Mouse (Mus musculus): ENCODE measurements around the gene Nt5c2. TPM values are rescaled to one million over a fixed set of nuclear protein-coding genes. Genes with fewer than 3 reads are reported as not detected.

Nt5c2 gene
- polyA plus RNA-seq, 1 experiment from 2014 or later = 76.0 TPM

DNA sequence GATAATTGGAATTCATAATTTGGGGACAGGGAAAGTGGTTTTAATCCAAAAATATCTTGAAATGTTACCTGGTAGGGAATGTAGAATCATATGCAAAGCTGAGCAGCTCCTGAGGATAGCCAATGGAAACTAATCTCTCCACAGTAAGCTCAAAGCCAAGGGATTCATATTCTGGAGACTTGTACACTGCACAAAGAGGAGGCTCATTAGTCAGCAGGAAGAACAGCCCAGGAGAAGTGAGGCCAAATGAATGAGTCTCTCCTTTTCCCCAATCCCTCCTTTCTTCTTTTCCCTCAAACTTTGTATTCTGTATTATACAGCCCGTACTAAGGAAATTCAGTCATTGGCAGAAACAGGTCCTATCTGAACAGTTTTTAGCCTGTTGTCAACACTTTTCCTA, 110.0 kb downstream of the Nt5c2 start:
- Histone ChIP-seq H3K4me1 (peaks cover 14% of the 10 kb centered on the region; the same call in 1 of the 2 replicates), H3K27me3 (no peaks in the 10 kb centered on the region), H3K4me2 (no peak overlapping the region), H3K4me3 (replicated peaks) (no peak overlapping the region), H3K9me3 (no peaks in the 10 kb centered on the region), H3K27ac (no peak overlapping the region), H3K36me3 (replicated peaks) (no peaks in the 10 kb centered on the region; the same call in none of the 2 replicates), H3K9ac (no peak overlapping the region)
- no peak for ATAC-seq (ENCODE audit: low FRiP score)
- 78% methylated on average over 1 of the region's 1 CpGs for WGBS

DNA sequence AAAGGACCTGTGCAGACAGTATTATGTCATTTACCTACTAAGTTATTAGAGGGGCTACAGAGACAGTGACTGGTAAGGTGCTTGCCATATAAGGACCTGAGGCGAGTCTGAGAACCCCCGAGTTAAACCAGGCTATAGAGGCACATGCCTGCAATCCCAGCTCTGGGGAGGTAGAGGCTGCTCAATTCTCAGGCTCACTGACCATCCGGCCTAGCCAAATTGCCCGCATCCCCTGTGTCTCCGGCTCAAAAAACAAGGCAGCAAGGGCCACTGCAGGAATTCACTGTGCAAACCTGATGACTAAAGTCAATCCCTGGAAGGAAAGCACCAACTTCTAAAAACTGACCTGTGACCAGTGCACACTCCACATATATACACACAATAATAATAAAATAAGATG, 111.6 kb downstream of the Nt5c2 start:
- H3K27ac ChIP-seq = no peak overlapping the region
- no peak for ATAC-seq (ENCODE audit: low FRiP score)
- peaks cover 8% of the 10 kb centered on the region for H3K36me3 ChIP-seq (replicated peaks)
- 92% methylated on average over 5 of the region's 5 CpGs for WGBS
- H3K4me2 ChIP-seq = no peak overlapping the region
- H3K27me3 ChIP-seq = no peaks in the 10 kb centered on the region
- no peaks in the 10 kb centered on the region for H3K4me1 ChIP-seq
- H3K9ac ChIP-seq = no peak overlapping the region
- no peak overlapping the region for H3K4me3 ChIP-seq (replicated peaks)
- H3K9me3 ChIP-seq = no peaks in the 10 kb centered on the region

DNA sequence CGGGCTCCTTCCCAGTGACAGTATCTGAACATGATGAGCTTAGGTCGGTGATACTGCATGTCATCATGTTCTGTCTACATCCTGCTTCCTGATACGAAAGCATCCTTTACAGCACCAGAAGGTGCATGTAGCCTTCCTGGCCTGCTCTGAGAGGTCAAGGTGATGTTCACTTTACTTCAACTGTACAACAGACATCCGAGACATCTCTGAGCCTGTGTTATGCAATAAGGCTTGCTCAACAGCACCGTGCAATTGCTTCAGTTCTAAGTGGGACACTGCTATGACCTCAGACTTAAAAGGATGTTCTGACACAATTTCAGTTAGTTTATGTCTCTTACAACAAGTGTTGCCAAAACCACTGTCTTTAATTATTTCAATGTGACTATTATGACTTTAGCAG, 113.6 kb downstream of the Nt5c2 start:
- WGBS = 90% methylated on average over 5 of the region's 5 CpGs
- Histone ChIP-seq H3K36me3 (replicated peaks) (peaks cover 21% of the 10 kb centered on the region), H3K4me1 (no peaks in the 10 kb centered on the region), H3K4me2 (no peak overlapping the region), H3K27ac (no peak overlapping the region), H3K9ac (no peak overlapping the region), H3K9me3 (0 out of 2 replicates have a peak, but pooled peaks cover 4% of the 10 kb centered on the region), H3K4me3 (replicated peaks) (no peak overlapping the region), H3K27me3 (no peaks in the 10 kb centered on the region)
- no peak for ATAC-seq (ENCODE audit: low FRiP score)

DNA sequence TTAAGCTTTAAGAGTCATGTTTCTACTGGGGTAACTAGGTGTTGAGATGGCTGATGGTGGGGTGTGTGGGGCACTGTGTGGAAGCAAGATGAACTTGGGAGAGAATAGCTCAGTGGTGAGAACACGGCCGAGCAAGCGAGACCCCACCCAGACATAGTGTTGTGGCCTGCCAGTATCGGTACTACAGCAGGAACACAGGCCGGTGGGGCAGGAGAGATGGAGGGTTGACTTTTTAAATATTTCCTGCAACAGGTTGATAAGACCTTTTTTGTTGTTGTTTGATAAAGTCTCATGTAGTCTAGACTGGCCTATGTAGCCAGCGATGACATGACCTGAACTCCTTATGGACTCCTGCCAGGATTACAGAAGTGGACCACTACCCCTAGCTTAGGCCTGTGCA, 114.2 kb downstream of the Nt5c2 start:
- WGBS = 95% methylated on average over 6 of the region's 6 CpGs
- no peak overlapping the region for H3K4me3 ChIP-seq (replicated peaks)
- no peak overlapping the region for H3K4me2 ChIP-seq
- no peak for ATAC-seq (ENCODE audit: low FRiP score)
- H3K27ac ChIP-seq = no peak overlapping the region
- 0 out of 2 replicates have a peak, but pooled peaks cover 4% of the 10 kb centered on the region for H3K9me3 ChIP-seq
- H3K27me3 ChIP-seq = no peaks in the 10 kb centered on the region
- no peak overlapping the region for H3K9ac ChIP-seq
- peaks cover 21% of the 10 kb centered on the region for H3K36me3 ChIP-seq (replicated peaks)
- H3K4me1 ChIP-seq = no peaks in the 10 kb centered on the region

DNA sequence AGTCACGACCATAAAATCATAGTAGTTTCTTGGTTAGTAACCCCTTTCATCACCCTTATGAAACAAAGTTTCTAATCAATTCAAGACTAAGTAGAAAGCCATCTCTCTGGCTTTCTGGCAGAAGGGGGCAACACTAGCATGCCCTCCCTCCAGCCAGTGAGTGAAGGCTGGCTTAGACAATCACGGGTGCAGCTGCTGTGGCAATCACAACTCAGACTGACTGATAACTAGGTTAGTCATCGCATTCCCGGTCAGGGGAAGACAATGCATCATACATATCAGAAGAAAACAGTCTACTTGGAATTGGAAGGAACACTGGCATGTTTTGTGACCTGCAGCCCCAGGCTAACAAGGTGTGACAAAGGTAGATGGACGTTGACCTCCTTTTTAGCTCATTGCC, 115.1 kb downstream of the Nt5c2 start:
- Histone ChIP-seq H3K9ac (no peak overlapping the region), H3K4me1 (no peaks in the 10 kb centered on the region), H3K4me3 (replicated peaks) (no peak overlapping the region), H3K36me3 (replicated peaks) (peaks cover 21% of the 10 kb centered on the region), H3K4me2 (no peak overlapping the region), H3K9me3 (0 out of 2 replicates have a peak, but pooled peaks cover 4% of the 10 kb centered on the region), H3K27ac (no peak overlapping the region), H3K27me3 (no peaks in the 10 kb centered on the region)
- 82% methylated on average over 5 of the region's 5 CpGs for WGBS
- no peak for ATAC-seq (ENCODE audit: low FRiP score)

DNA sequence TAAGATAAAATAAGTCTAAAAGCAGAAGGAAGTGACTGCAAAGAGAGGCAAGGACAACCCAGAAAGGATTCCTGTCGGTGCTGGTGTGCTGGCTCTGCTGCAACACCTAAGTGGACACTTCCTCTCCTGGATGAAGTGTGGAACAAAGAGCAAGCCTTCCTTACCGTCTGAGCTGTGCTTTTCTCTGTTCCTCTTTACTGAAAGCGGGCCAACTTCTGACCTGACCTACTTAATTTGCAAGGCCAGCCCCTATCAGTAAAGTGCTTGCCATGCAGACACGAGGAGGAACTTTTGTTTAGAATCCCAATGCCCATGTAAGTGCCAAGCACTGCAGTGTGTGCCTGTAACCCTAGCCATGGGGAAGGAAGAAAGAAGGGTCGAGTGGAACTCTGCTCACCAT, 115.6 kb downstream of the Nt5c2 start:
- H3K9ac ChIP-seq = no peak overlapping the region
- 65% methylated on average over 5 of the region's 5 CpGs for WGBS

GRCm38 (mm10) chr19:46898222-46898621, 116.7 kb downstream of the Nt5c2 start:
- ATAC-seq (ENCODE audit: low FRiP score) = no peak
- Histone ChIP-seq H3K36me3 (replicated peaks) (peaks cover 21% of the 10 kb centered on the region), H3K4me3 (replicated peaks) (no peak overlapping the region), H3K9me3 (0 out of 2 replicates have a peak, but pooled peaks cover 4% of the 10 kb centered on the region), H3K27me3 (no peaks in the 10 kb centered on the region), H3K9ac (no peak overlapping the region), H3K4me2 (no peak overlapping the region), H3K27ac (no peak overlapping the region), H3K4me1 (no peaks in the 10 kb centered on the region)
- 93% methylated on average over 5 of the region's 5 CpGs for WGBS

More for the DNA sequence above, 115.6 kb downstream of the Nt5c2 start:
- Histone ChIP-seq H3K9me3 (0 out of 2 replicates have a peak, but pooled peaks cover 4% of the 10 kb centered on the region), H3K36me3 (replicated peaks) (peaks cover 21% of the 10 kb centered on the region), H3K4me3 (replicated peaks) (no peak overlapping the region), H3K27ac (no peak overlapping the region), H3K4me2 (no peak overlapping the region), H3K4me1 (no peaks in the 10 kb centered on the region), H3K27me3 (no peaks in the 10 kb centered on the region)
- ATAC-seq (ENCODE audit: low FRiP score) = no peak

- no peak overlapping the region for H3K9ac ChIP-seq
- 83% methylated on average over 3 of the region's 3 CpGs for WGBS
- H3K4me2 ChIP-seq = no peak overlapping the region
- no peak overlapping the region for H3K4me3 ChIP-seq (replicated peaks)
- no peak overlapping the region for H3K27ac ChIP-seq
- no peak for ATAC-seq (ENCODE audit: low FRiP score)
- 0 out of 2 replicates have a peak, but pooled peaks cover 4% of the 10 kb centered on the region for H3K9me3 ChIP-seq
- no peaks in the 10 kb centered on the region for H3K27me3 ChIP-seq
- H3K36me3 ChIP-seq (replicated peaks) = peaks cover 28% of the 10 kb centered on the region
- H3K4me1 ChIP-seq = no peaks in the 10 kb centered on the region
Measured at GRCm38 (mm10) chr19:46897135-46897534, 117.8 kb downstream of the Nt5c2 start.

GRCm38 (mm10) chr19:46893484-46893883, 121.5 kb downstream of the Nt5c2 start:
- Histone ChIP-seq H3K4me2 (no peak overlapping the region), H3K36me3 (replicated peaks) (peaks cover 56% of the 10 kb centered on the region), H3K4me1 (no peaks in the 10 kb centered on the region), H3K27ac (no peak overlapping the region), H3K9me3 (0 out of 2 replicates have a peak, but pooled peaks cover 4% of the 10 kb centered on the region), H3K27me3 (no peaks in the 10 kb centered on the region), H3K4me3 (replicated peaks) (no peak overlapping the region), H3K9ac (no peak overlapping the region)
- ATAC-seq (ENCODE audit: low FRiP score) = no peak
- 92% methylated on average over 7 of the region's 7 CpGs for WGBS

- H3K36me3 ChIP-seq (replicated peaks) = peaks cover 55% of the 10 kb centered on the region
- 0 out of 2 replicates have a peak, but pooled peaks cover 4% of the 10 kb centered on the region for H3K9me3 ChIP-seq
- no peak overlapping the region for H3K4me2 ChIP-seq
- H3K4me1 ChIP-seq = no peaks in the 10 kb centered on the region
- WGBS = 84% methylated on average over 3 of the region's 3 CpGs
- ATAC-seq (ENCODE audit: low FRiP score) = no peak
- H3K4me3 ChIP-seq (replicated peaks) = no peak overlapping the region
- no peaks in the 10 kb centered on the region for H3K27me3 ChIP-seq
- H3K27ac ChIP-seq = no peak overlapping the region
- no peak overlapping the region for H3K9ac ChIP-seq
Measured at GRCm38 (mm10) chr19:46892856-46893255, 122.1 kb downstream of the Nt5c2 start.

- Histone ChIP-seq H3K9me3 (no peaks in the 10 kb centered on the region), H3K27ac (no peak overlapping the region), H3K36me3 (replicated peaks) (peaks cover 60% of the 10 kb centered on the region), H3K4me1 (no peaks in the 10 kb centered on the region), H3K4me2 (no peak overlapping the region), H3K4me3 (replicated peaks) (no peak overlapping the region), H3K27me3 (no peaks in the 10 kb centered on the region), H3K9ac (no peak overlapping the region)
- 94% methylated on average over 8 of the region's 8 CpGs for WGBS
- ATAC-seq (ENCODE audit: low FRiP score) = no peak
Measured at GRCm38 (mm10) chr19:46890657-46891056, 124.3 kb downstream of the Nt5c2 start.

DNA sequence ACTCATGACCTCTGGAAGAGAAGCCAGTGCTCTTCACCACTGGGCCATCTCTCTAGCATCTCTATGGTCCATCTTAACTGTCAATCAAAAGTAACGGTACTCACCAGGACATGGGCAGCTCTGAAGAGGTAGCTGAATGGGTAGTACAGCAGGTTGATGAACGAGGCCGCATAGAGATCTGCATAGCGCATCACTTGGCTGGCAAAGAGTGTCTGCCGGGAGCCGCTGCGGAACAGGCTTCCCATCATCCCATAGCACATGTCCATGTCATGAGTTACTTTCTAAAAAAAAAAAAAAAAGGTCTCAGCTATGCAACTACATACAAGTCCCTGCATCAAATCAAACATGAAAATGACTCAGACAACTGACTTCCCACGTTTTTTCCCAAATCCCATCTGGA, 125.3 kb downstream of the Nt5c2 start:
- Histone ChIP-seq H3K4me1 (no peaks in the 10 kb centered on the region), H3K9ac (no peak overlapping the region), H3K4me2 (no peak overlapping the region), H3K4me3 (replicated peaks) (no peak overlapping the region), H3K27ac (no peak overlapping the region), H3K27me3 (no peaks in the 10 kb centered on the region), H3K36me3 (replicated peaks) (peaks cover 70% of the 10 kb centered on the region), H3K9me3 (no peaks in the 10 kb centered on the region)
- no peak for ATAC-seq (ENCODE audit: low FRiP score)
- 93% methylated on average over 8 of the region's 8 CpGs for WGBS

DNA sequence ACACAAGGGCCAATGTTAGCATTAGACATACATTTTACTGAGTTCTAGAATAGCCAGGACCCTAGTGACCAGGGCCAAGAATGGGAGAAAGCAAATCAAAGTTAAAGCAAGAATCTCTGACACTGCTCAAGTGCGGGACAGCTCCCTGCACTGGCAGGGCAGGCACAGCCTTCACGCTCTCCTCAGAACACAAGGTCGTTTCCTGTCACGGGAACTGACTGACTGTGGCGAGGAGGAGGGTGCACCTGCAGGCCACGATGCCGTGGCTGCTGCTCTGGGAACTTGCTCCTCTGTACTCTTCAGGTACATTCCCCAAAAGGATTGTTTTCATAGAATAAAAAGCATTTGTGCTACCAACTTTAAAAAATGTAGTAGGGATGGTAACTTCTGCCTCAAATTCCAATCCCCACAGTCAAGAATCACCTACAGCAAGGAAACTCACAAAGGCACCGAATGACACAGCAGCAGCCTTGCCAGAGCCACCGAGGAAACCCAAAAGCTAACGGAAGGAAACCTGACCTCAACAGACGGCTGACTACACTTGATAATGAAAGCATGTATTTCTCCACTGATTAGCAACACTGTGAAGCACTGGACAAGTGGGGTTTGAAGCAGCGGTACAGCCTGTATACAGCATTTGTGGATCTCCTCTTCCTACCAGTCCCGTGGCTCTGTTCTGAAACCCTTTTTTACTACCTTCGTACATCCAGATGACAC, 127.0 kb downstream of the Nt5c2 start:
- ATAC-seq (ENCODE audit: low FRiP score) = no peak

More for the DNA sequence above, 127.0 kb downstream of the Nt5c2 start:
- Histone ChIP-seq H3K4me1 (no peaks in the 10 kb centered on the region), H3K27ac (no peak overlapping the region), H3K36me3 (replicated peaks) (peaks cover 84% of the 10 kb centered on the region), H3K9ac (no peak overlapping the region), H3K27me3 (no peaks in the 10 kb centered on the region), H3K4me2 (no peak overlapping the region), H3K9me3 (no peaks in the 10 kb centered on the region), H3K4me3 (replicated peaks) (no peak overlapping the region)
- WGBS = 86% methylated on average over 14 of the region's 14 CpGs

Measured in forebrain, embryonic 12.5 days (tissue).